Mouse (Mus musculus) monocyte, adult 2 months (primary cell): ENCODE measurements around the gene Cyb561d2.
"Not testable (repeated sequence)": the region's sequence is repeated elsewhere in the genome, so short reads cannot be mapped to it uniquely, and the experiment has no call there.

Source experiments
- DNase-seq, 2 experiments: peaks; one replicate each; pipeline ENCODE4 v3.0.0; 2022; ENCODE audit warnings: low spot score in 2 of 2, low read depth in 1 of 2

Cyb561d2 gene

DNA sequence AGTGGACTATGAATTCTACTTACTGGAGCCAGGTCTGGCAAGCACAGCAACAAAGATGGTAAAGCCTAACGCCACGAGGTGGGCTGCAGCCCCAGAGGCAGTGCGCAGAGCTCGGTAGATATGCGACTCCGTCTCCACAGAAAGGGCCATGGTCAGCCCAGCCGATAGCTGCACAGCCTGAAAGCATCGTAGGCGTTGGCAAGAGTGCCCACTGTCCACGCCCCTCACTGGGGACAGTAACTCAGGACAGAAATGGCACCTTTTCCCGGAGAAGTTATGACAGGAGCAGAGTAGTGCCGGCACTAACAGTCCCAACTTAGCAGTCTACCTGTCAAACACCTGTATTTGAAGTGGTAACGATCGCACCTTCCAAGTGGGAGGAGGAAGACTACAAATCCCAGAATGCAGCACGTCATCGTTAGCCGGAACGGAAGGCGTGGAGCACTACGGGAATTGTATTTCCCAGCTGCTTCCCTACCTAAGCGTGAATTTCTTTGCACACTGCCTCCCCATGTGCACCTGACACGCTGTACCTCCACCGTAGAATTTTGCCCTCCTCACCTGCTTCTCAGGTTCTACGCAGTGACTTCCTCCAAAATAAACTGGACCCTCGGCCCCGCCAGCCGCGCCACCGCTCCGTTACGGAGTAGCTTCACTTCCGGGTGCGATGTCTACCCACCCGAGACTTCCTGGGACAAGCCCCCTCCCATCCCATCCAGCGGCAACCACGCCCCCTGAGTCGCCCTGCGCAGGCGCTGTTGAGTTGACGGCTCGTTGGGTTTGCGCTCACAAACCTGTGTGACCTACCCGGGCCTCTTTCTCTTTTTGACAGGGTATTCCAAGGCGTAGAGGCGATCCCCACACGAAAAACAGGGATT, at the start of gene Cyb561d2, which contains the start of gene Nprl2:
Cyb561d2 (minus strand) TSS at position 720 of the 878 bp plus-strand sequence.
Nprl2 (plus strand) TSS at position 753 of the 878 bp plus-strand sequence.
- peak; percentile 64 to 85 for DNase-seq

DNA sequence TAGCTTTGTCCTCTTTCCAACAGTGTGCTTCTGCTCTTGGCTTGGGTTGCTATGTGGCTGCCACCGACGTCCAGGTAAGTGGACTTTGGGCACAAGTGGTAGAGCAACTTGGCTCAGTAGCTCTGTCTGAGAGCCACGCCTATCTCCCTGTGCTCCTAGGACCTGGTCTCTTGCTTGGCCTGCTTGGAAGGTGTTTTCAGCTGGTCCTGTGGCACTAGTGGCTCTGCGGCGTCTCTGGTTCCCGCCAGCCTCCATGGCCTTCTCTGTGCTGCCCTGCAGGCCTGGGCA, 48.7 kb upstream of the Cyb561d2 start:
- no peak for DNase-seq

DNA sequence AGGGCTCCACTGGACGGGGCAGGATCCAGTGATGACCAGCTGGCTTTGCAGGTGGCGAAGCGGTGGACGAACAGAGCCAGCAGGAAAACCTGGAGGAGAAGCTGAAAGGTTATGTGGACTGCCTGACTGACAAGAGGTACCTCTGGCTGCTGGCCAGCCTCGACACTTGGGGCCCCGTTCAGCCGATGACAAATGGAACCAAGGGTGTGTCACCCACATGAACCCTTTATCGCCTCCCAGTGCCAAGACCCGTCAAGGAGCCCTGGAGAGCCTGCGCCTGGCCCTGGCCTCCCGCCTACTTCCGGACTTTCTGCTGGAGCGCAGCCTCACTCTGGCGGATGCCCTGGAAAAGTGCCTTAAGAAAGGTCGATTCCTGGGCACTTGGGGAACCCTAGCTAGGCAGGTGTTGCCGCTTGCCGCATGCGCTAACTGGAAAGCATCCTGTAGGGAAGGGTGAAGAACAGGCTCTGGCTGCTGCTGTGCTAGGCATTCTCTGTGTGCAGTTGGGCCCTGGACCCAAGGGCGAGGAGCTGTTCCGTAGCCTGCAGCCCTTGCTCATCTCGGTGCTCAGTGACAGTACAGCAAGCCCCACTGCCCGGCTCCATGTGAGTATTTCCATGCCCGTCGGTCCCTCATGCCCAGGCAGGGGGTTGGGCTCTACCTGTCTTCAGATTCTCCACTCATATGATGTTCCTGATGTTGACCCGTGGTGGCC, 48.2 kb upstream of the Cyb561d2 start:
- DNase-seq: no peak

DNA sequence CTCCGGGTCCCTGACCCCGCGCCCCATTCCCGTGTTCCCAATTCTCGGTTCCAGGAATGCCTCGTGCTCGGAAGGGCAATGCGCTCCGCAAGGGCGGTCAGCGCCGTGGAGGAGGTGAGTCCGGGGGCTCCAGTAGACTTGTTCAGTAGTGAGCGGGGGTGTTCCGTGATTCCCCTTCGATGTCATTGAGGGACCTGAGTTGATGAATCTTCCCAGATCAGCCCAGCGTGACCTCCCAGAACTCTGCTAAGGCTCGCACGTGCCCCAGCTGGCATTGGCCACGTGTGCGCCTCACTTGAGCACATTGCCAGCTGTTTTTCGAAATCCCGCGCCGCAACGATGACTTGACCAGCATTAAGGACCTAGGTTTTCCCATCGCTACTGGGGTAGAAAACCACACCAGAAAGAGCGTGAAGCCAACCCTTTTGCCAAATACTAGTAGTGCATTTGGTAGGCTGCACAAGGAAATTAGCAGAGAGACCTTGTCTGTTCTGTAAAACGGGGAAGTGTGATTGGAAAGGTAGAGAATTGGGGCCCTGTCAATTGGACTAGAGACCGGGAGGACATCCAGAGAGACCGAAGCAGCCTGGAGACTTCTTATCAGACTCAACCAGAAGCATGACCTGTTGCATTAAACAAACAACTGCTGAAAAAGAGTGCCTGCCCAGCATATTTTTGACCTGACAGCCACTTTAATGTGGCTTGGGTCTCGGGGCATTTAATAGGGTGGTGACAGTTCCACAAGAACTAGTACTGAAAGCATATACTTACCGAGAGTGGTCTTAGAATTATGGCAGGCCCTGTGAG, 46.0 kb upstream of the Cyb561d2 start:
- DNase-seq: no peak

DNA sequence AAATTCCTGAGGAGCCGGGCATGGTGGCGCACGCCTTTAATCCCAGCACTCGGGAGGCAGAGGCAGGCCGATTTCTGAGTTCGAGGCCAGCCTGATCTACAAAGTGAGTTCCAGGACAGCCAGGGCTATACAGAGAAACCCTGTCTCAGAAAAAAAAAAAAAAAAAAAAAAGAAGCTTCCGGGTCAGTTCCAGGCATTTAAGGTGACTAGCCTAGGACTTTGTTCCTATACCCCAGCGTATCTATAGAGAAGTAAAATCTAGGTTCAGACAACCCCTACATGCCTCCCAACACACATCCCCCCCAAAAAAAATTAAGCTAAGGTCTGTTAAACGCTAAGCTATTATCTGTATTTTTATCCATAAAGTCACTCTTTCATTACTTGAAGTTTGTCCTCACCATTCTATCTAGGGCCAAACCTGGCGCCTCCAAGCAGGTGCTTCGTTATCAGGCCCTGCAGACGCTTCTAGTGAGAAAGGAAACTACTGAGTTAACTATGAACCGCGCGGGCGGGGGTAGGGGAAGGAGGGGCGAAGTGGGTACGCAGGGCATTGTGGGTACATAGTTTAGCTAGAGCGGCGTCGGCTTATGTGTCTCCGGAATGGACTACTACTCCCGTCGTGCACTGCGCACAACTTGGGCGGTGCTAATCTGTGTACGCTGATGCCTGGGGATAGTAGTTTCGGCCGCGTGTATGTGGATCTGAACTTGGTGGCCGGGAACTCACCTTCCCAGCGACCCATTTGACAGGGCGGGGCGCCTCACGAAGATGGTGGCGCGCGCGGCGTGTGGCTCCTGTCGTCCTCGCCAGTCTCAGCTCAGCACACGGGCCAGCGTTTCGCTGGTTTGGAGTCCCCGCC, 45.2 kb upstream of the Cyb561d2 start, which contains the start of gene Ifrd2:
Ifrd2 (plus strand) TSS at position 669 of the 859 bp plus-strand sequence.
- peak; percentile 93 to 95 for DNase-seq

DNA sequence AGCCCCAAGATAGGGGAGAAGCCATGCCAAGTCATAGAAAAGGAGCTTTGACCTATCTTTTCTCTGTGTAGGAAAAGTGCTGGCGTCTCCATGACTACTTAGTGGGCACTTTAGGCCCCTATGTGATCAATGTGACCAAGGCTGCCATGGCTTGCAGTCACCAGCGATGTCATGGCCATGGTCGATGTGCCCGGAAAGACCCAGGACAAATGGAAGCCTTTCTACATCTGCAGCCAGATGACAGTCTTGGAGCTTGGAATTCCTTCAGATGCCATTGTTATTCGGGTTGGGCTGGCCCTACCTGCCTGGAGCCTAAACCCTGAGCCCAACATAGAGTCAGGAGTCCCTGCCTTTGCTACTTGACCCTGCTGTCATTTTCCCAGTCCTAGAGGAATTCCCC, 44.5 kb upstream of the Cyb561d2 start:
- DNase-seq: no peak

DNA sequence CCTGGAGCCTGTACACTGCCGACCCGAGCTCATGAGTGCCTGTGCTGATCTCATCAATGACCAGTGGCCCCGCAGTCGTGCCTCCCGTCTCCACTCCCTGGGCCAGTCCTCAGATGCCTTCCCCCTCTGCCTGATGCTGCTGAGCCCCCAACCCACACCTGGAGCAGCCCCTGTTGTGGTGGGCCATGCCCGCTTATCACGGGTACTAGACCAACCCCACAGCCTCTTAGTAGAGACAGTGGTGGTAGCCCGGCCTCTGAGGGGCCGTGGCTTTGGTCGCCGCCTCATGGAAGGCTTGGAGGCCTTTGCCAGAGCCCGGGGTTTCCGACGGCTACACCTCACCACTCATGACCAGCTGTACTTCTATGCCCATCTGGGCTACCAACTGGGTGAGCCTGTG, 41.2 kb upstream of the Cyb561d2 start:
- DNase-seq: no peak

DNA sequence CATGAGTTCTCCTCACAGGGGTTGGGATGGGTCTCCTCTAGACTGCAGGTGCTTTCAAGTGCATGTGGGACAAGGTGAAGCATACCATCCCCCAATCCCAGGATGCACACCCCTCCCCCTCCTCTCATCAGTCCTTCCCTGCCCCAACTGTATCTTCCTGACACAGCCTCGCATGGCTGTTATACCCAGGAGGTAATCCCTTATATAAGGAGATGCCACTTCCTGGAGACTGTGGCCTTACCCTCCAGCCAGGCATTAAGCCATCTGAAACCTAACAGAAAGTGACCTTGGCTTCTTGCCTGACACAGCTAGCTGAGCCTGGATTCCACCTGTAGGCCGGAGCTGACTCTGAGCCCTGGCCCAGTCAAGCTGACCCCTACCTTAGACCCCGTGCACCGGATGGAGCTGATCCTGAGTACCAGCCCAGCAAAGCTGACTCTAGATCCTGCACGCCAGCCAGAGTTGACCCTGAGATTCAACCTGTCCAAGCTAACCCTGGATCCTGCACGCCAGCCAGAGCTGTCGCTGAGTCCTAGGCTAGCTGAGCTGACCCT, 40.6 kb upstream of the Cyb561d2 start:
- DNase-seq: no peak

DNA sequence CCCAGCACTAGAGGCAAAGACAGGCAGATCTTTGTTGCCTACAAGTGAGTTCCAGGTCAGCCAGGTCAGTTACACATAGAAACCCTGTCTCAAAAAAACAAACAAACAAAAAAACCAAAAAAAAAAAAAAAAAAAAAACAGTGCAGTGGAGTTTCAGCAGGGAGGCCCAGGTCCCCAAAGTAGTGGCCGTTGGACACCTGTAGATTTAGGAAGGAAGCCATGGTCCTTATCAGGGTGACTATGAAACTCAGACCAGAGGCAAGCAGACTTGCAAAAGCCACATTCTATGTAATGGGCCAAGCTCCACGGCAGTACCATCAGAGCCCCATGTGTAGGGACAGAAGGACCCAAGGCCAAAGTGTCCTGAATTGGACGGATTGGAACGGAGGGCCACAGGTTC, 39.6 kb upstream of the Cyb561d2 start:
- no peak for DNase-seq

DNA sequence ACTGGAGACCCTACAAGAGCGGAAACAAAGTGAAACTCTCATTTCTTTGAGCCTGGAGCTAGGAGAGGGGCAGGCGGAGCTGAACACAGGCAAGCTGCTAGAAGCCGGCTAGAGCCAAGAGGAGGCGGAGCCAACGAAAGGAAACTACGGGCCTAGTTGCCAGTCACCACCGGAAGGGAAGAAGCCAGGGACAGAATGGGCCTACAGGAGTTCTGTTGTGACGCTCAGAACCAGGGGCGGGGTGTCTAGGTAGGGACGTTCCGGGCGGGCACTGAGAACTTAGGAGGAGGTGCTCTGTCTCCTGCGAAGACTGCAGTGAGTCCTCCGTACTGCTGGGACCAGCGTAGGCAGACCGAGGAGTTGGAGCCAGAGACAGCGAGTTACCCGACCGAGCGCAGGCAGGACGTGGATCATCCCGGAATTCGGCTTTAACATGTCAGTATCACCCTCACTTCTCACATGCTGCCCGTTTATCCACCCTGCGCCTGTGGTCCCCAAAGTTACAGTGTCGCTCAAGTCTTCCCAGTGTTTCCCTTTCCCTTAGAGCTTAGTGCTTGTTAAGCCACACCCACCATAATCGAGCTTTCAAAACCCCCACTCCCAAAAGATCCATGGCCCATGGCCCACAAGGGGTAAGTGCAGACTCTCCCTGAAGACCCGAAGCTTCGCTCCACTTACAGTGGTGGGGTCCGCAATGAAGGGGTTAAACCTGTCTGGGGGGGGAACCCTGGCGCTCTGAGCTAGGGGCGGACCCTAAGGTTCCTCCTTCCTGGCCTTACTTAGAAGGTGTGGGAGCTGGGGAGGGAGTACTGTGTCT, 38.7 kb upstream of the Cyb561d2 start, which contains the start of gene Hyal3:
Hyal3 (plus strand) TSS at position 318 of the 817 bp plus-strand sequence.
- peak in 1 of 2 experiments; percentile 67 for DNase-seq

DNA sequence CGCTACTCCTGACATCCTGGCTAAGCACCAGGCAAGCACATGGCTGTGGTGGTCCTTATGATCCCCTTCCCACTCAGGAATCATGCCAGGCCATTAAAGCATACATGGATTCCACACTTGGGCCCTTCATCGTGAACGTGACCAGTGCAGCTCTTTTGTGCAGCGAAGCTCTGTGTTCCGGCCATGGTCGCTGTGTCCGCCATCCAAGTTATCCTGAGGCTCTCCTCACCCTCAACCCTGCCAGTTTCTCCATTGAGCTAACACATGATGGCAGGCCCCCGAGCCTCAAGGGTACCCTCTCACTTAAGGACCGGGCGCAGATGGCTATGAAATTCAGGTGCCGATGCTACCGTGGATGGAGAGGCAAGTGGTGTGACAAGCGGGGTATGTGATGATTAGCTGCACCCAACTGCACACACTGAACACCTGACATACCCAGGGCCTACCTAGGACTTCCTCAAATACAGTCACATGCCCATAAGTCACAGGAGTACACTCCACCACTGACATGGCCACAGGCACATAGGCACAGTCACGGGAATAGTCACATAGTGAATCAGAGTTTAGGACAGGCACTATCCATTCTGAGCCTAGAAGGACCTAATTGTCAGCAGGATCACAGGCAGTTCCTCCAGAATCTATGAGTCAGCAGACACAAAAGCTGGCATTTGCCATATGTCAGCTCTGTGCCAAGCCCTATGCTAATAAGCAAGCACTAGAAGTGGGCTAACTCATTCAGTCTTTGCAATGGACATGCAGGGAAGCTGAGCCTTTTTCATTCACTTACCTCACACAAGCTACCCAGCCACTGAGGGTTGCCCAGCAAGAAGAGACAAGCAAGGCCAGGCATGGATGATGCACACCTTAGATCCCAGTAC, 37.3 kb upstream of the Cyb561d2 start:
- no peak for DNase-seq

DNA sequence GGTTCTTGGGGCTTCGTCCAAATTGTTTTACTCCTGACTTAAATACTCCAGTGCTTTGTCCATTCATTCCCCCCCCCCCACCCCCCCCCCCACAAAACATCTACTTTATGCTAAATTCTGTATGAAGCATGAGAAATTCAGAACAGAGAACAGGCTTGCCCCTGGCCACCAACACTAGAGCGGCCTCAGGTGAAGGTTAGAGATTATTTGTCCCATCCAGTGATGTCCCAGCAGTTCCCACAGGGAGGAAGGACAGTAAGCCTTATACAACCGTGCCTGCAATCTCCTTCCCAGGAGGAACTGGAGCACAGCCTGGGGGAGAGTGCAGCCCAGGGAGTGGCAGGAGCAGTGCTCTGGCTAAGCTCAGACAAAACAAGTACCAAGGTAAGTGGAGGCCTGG, 36.6 kb upstream of the Cyb561d2 start, which contains the start of gene Naa80:
Naa80 (plus strand) TSS at position 301 of the 400 bp plus-strand sequence.
- no peak for DNase-seq

DNA sequence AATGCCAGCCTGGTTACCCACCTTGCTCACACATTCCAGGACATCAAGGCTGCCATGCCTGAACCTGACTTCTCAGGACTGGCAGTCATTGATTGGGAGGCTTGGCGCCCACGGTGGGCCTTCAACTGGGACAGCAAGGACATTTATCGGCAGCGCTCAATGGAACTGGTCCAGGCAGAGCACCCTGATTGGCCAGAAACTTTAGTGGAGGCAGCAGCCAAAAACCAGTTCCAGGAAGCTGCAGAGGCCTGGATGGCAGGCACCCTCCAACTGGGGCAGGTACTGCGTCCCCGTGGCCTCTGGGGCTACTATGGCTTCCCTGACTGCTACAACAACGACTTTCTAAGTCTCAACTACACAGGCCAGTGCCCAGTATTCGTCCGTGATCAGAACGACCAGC, 35.9 kb upstream of the Cyb561d2 start:
- DNase-seq: no peak

DNA sequence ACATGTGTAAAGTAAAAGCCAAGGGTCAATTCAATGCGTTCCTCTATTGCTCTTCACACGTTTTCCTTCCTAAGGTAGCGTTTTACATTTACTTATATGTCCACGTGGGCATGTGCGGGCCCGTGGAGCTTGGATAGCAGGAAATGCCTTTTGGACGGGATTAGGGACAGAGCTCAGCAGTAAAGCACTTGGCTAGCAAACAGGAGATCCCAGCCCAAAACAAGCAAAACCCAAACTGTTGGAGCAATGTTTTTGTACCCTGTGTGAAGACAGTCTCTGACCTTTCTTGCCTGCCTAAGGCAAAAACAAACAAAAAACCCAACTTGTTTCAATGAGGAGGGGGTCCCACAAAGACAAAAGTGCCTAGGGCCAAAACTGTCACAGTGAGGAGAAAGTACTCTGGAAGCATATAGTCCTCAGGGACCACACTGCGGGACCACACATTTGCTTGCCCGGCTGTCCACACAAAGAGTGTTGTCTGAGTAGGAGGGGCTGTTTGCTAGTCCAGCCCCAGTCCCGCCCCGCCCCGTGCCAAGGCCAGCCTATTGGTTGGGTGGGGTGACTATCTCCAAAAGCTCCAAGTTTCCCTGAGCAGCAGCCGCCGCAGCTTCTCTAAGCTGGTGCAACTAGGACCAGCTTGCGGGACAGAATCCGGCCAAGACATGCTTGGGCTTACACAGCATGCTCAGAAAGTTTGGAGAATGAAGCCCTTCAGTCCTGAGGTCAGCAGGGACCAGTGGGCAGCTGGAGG, 34.5 kb upstream of the Cyb561d2 start, which contains the start of gene Hyal1:
Hyal1 (plus strand) TSS at position 571 of the 751 bp plus-strand sequence.
- no peak for DNase-seq

DNA sequence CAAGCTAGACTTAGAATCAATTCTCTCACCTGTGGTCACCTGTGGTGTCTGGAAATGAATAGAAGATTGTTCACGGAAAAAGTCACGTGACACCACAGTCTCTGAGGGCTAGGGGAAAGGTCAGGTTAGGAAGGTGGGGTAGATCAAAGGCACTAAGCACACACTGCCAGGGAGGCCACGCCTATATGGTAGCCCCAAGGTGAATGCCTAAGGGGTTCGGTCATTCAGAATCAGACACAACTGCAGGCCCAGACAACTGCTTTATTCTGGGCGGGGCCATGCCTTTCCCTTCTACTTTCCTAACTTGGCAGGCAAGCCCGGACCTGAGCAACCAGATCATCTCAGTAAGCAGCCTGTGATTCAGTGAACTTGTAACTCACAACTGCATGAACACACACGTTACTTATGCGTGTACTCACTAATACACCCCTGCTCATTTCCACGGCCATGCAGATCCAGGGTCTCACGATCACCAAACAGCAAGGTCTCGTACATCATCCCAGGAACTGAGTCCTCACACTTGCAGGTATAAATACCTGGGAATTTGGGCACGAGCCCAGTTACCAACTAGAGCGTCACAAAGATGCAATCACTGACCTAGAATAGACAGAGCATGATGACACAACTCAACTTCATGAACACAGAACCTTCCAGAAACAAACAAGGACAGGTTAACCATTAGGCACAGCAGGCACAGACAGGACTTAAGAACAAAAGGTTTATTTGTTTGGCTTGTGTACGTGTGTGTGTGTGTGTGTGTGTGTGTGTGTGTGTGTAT, 33.8 kb upstream of the Cyb561d2 start:
- DNase-seq: no peak

DNA sequence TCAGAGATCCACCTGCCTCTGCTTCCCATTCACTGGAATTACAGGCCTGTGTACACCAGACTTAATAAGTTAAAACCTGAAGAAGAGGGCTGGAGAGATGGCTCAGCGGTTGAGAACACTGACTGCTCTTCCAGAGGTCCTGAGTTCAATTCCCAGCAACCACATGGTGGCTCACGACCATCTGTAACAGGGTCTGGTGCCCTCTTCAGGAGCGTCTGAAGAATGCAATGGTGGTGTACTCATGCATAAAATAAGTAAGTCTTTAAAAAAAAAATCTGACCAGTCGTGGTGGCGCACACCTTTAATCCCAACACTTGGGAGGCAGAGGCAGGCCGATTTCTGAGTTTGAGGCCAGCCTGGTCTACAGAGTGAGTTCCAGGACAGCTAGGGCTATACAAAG, 31.8 kb upstream of the Cyb561d2 start:
- DNase-seq: not testable (repeated sequence)

DNA sequence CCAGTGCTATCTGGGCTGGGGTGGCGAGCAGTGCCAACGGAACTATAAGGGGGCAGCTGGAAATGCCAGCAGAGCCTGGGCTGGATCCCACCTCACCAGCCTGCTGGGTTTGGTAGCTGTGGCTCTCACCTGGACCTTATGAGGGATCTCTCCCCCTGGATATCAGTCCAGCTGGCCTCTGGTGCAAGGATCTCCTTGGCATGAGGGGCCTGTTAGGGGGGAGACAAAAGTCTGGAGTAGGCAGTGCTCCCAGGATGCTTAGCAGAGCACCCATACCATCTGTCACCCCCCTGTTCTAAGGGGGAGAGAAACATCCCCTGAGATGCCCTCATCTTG, 30.3 kb upstream of the Cyb561d2 start:
- DNase-seq: no peak
